Mouse (Mus musculus): ENCODE data around the gene H2-Oa.
"Not testable (repeated sequence)": the region's sequence is repeated elsewhere in the genome, so short reads cannot be mapped to it uniquely, and the experiment has no call there.

The H2-Oa gene

GRCm38 (mm10) chr17:34143461-34143860 lies 51.3 kb downstream of the H2-Oa start:
- no peak for DNase-seq (ENCODE audit: low spot score)

- DNase-seq (ENCODE audit: low spot score): not testable (repeated sequence)
These were observed 52.1 kb downstream of the H2-Oa start for GRCm38 (mm10) chr17:34144221-34144620.

Measured in urinary bladder, postnatal 10 days (tissue).